ENCODE assay signal across 8 mouse cellular contexts in genomic region chr1:120116106-120116505, GRCm38 (mm10). TPM values are rescaled to one million over a fixed set of nuclear protein-coding genes. Genes with fewer than 3 reads are reported as not detected.
DNase-seq lines count a peak whose midpoint lies in the region; ATAC-seq and TF ChIP-seq lines count a peak whose summit lies in the region.

No protein-coding gene starts in this region.

- no peak overlapping the region for H3K4me3 ChIP-seq in liver, adult 2 months (ENCODE audit: insufficient read depth, low read depth, low read length)
- no peak overlapping the region for H3K4me3 ChIP-seq in midbrain, embryonic 16.5 days (ENCODE audit: low read depth, low read length)

- no peak for TF ChIP-seq CTCF in liver, adult 2 months (IDR thresholded peaks at IDR 0.05; ENCODE audit: low read depth, low read length)

- H3K27ac ChIP-seq in liver, adult 2 months (replicated peaks; ENCODE audit: insufficient read depth, low read depth, low read length) = peak overlapping the region; percentile 59
- H3K27ac ChIP-seq in midbrain, embryonic 16.5 days (ENCODE audit: low read length) = peak overlapping the region; percentile 64

- peak; percentile 96 for DNase-seq in liver, adult 2 months (ENCODE audit: extremely low read depth, low read depth, low spot score)
- DNase-seq in liver = no peak
- peak; percentile 17 to 31 for DNase-seq in cerebellum, postnatal 36 days
- peak; percentile 21 to 25 for DNase-seq in heart, postnatal 14 days
- DNase-seq in spleen, postnatal 36 days (ENCODE audit: low spot score in 2 of 2) = no peak
- no peak for DNase-seq in frontal cortex, postnatal 10 days (ENCODE audit: low spot score in 2 of 2)
- DNase-seq in urinary bladder, postnatal 14 days (ENCODE audit: low spot score) = no peak

- H3K4me2 ChIP-seq in midbrain, embryonic 16.5 days (ENCODE audit: low read length) = no peak overlapping the region; the same call in 1 of the 2 replicates

- H3K27me3 ChIP-seq in liver, adult 2 months (ENCODE audit: control insufficient read depth, insufficient read depth, low read length) = no peaks in the 10 kb centered on the region
- no peaks in the 10 kb centered on the region for H3K27me3 ChIP-seq in midbrain, embryonic 16.5 days (ENCODE audit: control insufficient read depth, insufficient read depth, low read depth, low read length)

- TF ChIP-seq POLR2A in liver, adult 2 months (IDR thresholded peaks at IDR 0.05; ENCODE audit: extremely low read depth, insufficient read depth, low read length) = no peak

- H3K9me3 ChIP-seq in midbrain, embryonic 16.5 days (replicated peaks; ENCODE audit: control insufficient read depth, low read length, poor library complexity, severe bottlenecking) = no peaks in the 10 kb centered on the region; the same call in 1 of the 2 replicates

- peaks cover 16% of the 10 kb centered on the region for H3K4me1 ChIP-seq in liver, adult 2 months (ENCODE audit: control insufficient read depth, insufficient read depth, low read length)
- H3K4me1 ChIP-seq in midbrain, embryonic 16.5 days (ENCODE audit: control insufficient read depth, insufficient read depth, low read length) = peaks cover 15% of the 10 kb centered on the region

- peaks cover 11% of the 10 kb centered on the region; the same call in 1 of the 2 replicates for H3K79me2 ChIP-seq in liver, adult 2 months (ENCODE audit: control insufficient read depth, insufficient read depth, low read length)

- no peak overlapping the region for H3K9ac ChIP-seq in liver, adult 2 months (ENCODE audit: low read depth, low read length)
- H3K9ac ChIP-seq in midbrain, embryonic 16.5 days (ENCODE audit: low read depth, low read length) = no peak overlapping the region

- H3K36me3 ChIP-seq in liver, adult 2 months (ENCODE audit: control insufficient read depth, insufficient read depth, low read length) = peaks cover 50% of the 10 kb centered on the region
- peaks cover 13% of the 10 kb centered on the region for H3K36me3 ChIP-seq in midbrain, embryonic 16.5 days (ENCODE audit: control insufficient read depth, insufficient read depth, low read length)

- WGBS in liver, adult 2 months = 18% methylated on average over 11 of the region's 11 CpGs
- 81% methylated on average over 11 of the region's 11 CpGs for WGBS in midbrain, embryonic 16.5 days

- ATAC-seq in midbrain, embryonic 16.5 days = no peak

- intact Hi-C loops in heart, postnatal 14 days (cut with DNase I) = no loop called here

RNA-seq across cellular contexts. Expression of gene Dbi, which starts 4.8 kb away (rescaled TPM):
- total RNA-seq in liver, adult 2 months (2014; rRNA removed) = 1,543 and 1,850 TPM in 2 replicates
- 1,631 and 1,632 TPM in 2 replicates for polyA plus RNA-seq in liver, adult 2 months (2012; rRNA removed)
- total RNA-seq in heart, postnatal 14 days (2021) = 100 to 1,000 TPM; 331 to 352 TPM
- 901 and 1,233 TPM in 2 replicates for polyA plus RNA-seq in midbrain, embryonic 16.5 days (2015; fragmentation: Nextera tagmentation; extraction: Ambion mirVana)

RNA-seq across cellular contexts. Expression of gene 3110009E18Rik, which starts 4.9 kb away (rescaled TPM):
- total RNA-seq in liver, adult 2 months (2014; rRNA removed) = 1.3 and 1.4 TPM in 2 replicates
- polyA plus RNA-seq in liver, adult 2 months (2012; rRNA removed) = 0.61 and 0.65 TPM in 2 replicates
- 1 to 10 TPM; 5.4 to 5.5 TPM for total RNA-seq in heart, postnatal 14 days (2021)
- polyA plus RNA-seq in midbrain, embryonic 16.5 days (2015; fragmentation: Nextera tagmentation; extraction: Ambion mirVana) = 13.0 and 13.7 TPM in 2 replicates

RNA-seq across cellular contexts. Expression of gene Tmem37, which starts 42.2 kb away (rescaled TPM):
- 64.9 and 96.5 TPM in 2 replicates for total RNA-seq in liver, adult 2 months (2014; rRNA removed)
- 172 and 299 TPM in 2 replicates for polyA plus RNA-seq in liver, adult 2 months (2012; rRNA removed)
- total RNA-seq in heart, postnatal 14 days (2021) = 1 to 10 TPM; 5.5 to 6.3 TPM
- 4.9 and 5.1 TPM in 2 replicates for polyA plus RNA-seq in midbrain, embryonic 16.5 days (2015; fragmentation: Nextera tagmentation; extraction: Ambion mirVana)

Comparison
In these comparisons a context has a peak if more than half of its experiments do, and no peak if none do; other contexts are left out.
1. DNase-seq: peak in liver, adult 2 months (single experiment), cerebellum, postnatal 36 days (2 of 2) and heart, postnatal 14 days (2 of 2); none in liver (single experiment), spleen, postnatal 36 days (0 of 2), frontal cortex, postnatal 10 days (0 of 2) and urinary bladder, postnatal 14 days (single experiment).